Mouse (Mus musculus) forebrain, embryonic 11.5 days (tissue): Measurements from ENCODE around the gene Ivns1abp. TPM values are rescaled to one million over a fixed set of nuclear protein-coding genes. Genes with fewer than 3 reads are reported as not detected.

Source experiments
- ATAC-seq: fragments of 200-750 bp; cut with Nextera tagmentation; replicated peaks from 2 replicates; pipeline ENCODE4 v1.8.0; 2017; ENCODE audit warnings: moderate TSS enrichment; ENCODE audit not compliant: low FRiP score
- DNase-seq: peaks from one replicate; pipeline ENCODE4 v3.0.0-alpha.2; 2017; ENCODE audit warnings: low spot score
- H3K27ac ChIP-seq: fragments of 300-500 bp; sonication (generic); 2 replicates; pipeline ENCODE4 v1.5.1; 2014; ENCODE audit warnings: low read depth, low read length
- H3K27me3 ChIP-seq: fragments of 300-500 bp; sonication (generic); 2 replicates; pipeline ENCODE4 v1.6.1; 2014; ENCODE audit warnings: mild to moderate bottlenecking, low read length, mixed read lengths; ENCODE audit not compliant: control insufficient read depth, insufficient read depth
- H3K36me3 ChIP-seq: fragments of 300-500 bp; sonication (generic); 2 replicates; pipeline ENCODE4 v1.6.1; 2014; ENCODE audit warnings: mild to moderate bottlenecking, low read length, moderate library complexity, mixed read lengths; ENCODE audit not compliant: control insufficient read depth, insufficient read depth
- H3K4me1 ChIP-seq: fragments of 300-500 bp; sonication (generic); replicated peaks from 2 replicates; pipeline ENCODE4 v1.6.1; 2014; ENCODE audit warnings: low read length, mixed read lengths; ENCODE audit not compliant: control insufficient read depth, insufficient read depth
- H3K4me2 ChIP-seq: fragments of 300-500 bp; sonication (generic); 2 replicates; pipeline ENCODE4 v1.6.1; 2014; ENCODE audit warnings: low read depth, mild to moderate bottlenecking, low read length, moderate library complexity, mixed read lengths; ENCODE audit not compliant: severe bottlenecking
- H3K4me3 ChIP-seq: fragments of 300-500 bp; sonication (generic); 2 replicates; pipeline ENCODE4 v1.5.1; 2014; ENCODE audit warnings: low read depth, low read length
- H3K9ac ChIP-seq: fragments of 300-500 bp; sonication (generic); 2 replicates; pipeline ENCODE4 v1.6.1; 2014; ENCODE audit warnings: low read length
- H3K9me3 ChIP-seq: fragments of 300-500 bp; sonication (generic); 2 replicates; pipeline ENCODE4 v1.6.1; 2016; ENCODE audit warnings: low read length, mixed read lengths; ENCODE audit not compliant: control insufficient read depth
- WGBS: fragments of 180-500 bp; shearing (Covaris S2); extraction: QIAGEN DNeasy Blood & Tissue Kit; methylation state at CpG from one replicate; pipeline ENCODE4 v1.1.7; 2014; 5-methylcytosine and 5-hydroxymethylcytosine counted together
- polyA plus RNA-seq: library from polyadenylated mRNA; unstranded; fragments of >200 nt; fragmentation: Nextera tagmentation; extraction: Ambion mirVana; gene quantifications from 2 replicates; pipeline ENCODE4 v1.2.1, GENCODE M21; 2014

The Ivns1abp gene
- polyA plus RNA-seq, 1 experiment from 2014 or later = 472 TPM

DNA sequence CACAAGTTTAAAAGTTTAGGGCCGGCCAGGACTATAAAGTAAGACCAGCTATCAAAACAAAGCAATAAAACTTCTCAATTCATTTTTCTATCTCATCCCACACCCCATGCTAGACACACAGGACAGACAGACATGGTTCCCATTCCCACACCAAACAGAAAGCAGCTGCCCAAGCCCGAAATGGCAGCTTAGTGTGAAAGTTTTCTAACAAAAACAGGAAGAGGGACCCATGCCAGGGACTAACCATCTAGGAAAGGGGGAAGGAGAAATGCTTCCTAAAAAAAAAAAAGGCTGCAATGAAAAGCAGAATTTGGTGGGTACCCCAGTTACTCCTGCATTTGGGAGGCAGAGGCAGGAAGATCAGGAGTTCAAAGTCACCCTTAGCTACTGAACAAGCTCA lies 37.2 kb upstream of the Ivns1abp start:
- WGBS = 77% methylated on average over 2 of the region's 2 CpGs
- Histone ChIP-seq H3K27ac (no peak overlapping the region), H3K4me2 (no peak overlapping the region), H3K27me3 (no peaks in the 10 kb centered on the region), H3K36me3 (no peaks in the 10 kb centered on the region), H3K9ac (no peak overlapping the region), H3K4me3 (no peak overlapping the region), H3K4me1 (0 out of 2 replicates have a peak, but pooled peaks cover 1% of the 10 kb centered on the region), H3K9me3 (no peaks in the 10 kb centered on the region)
- ATAC-seq = no peak
- DNase-seq = no peak

DNA sequence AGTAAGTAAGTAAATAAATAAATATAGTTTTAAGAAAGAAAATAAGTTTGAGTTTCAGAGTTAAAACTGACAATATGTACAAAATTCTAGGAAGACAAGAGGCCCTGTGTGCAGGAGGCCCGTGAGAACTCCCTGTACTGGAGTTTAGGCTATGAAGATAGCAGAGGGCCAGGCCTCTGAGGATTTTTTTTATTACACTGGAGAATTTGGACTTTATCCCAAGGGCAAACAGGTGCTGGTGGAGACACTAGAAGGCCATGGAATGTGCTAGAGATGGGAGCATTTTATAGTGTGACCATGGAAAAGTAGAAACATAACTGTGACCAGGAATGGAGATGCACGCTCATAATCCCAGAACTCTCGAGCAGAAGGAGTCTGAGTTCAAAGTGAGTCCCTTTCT lies 36.5 kb upstream of the Ivns1abp start:
- H3K9me3 ChIP-seq = no peaks in the 10 kb centered on the region
- no peaks in the 10 kb centered on the region for H3K27me3 ChIP-seq
- DNase-seq = no peak
- H3K4me3 ChIP-seq = no peak overlapping the region
- ATAC-seq = no peak
- no peak overlapping the region for H3K27ac ChIP-seq
- no peak overlapping the region for H3K4me2 ChIP-seq
- H3K4me1 ChIP-seq = 0 out of 2 replicates have a peak, but pooled peaks cover 1% of the 10 kb centered on the region
- no peak overlapping the region for H3K9ac ChIP-seq
- 69% methylated on average over 3 of the region's 3 CpGs for WGBS
- H3K36me3 ChIP-seq = no peaks in the 10 kb centered on the region

- Histone ChIP-seq H3K36me3 (no peaks in the 10 kb centered on the region), H3K27ac (no peak overlapping the region), H3K9ac (no peak overlapping the region), H3K4me2 (no peak overlapping the region), H3K4me3 (no peak overlapping the region), H3K4me1 (0 out of 2 replicates have a peak, but pooled peaks cover 1% of the 10 kb centered on the region), H3K27me3 (no peaks in the 10 kb centered on the region), H3K9me3 (no peaks in the 10 kb centered on the region)
- WGBS = 38% methylated on average over 4 of the region's 4 CpGs
- DNase-seq (no peak), ATAC-seq (no peak)
These were observed 35.8 kb upstream of the Ivns1abp start for GRCm38 (mm10) chr1:151308508-151308907.

- 71% methylated on average over 5 of the region's 5 CpGs for WGBS
These were observed 33.8 kb upstream of the Ivns1abp start for GRCm38 (mm10) chr1:151310511-151310910.

DNA sequence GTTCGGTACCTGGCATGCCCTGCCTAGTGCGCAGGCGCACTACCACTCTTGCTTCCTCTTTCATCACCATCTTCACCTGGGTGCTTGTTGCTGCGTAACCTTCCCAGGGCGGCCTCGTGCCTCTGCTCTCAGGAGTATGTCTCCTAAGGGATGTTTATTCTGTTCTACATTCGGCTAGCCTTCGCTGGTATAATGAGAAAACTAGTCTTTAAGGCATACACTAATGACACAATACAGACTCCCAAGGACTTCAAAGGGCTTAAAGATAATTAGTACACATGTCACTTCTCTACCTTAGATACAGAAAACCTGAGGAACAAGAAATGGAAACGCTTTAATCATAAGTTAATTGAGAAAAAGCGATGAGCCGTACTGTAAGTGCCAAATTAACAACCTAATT lies 32.9 kb upstream of the Ivns1abp start:
- H3K4me1 ChIP-seq = 0 out of 2 replicates have a peak, but pooled peaks cover 1% of the 10 kb centered on the region
- no peak overlapping the region for H3K4me3 ChIP-seq
- no peak overlapping the region for H3K4me2 ChIP-seq
- no peak for DNase-seq
- no peaks in the 10 kb centered on the region for H3K36me3 ChIP-seq
- no peaks in the 10 kb centered on the region for H3K27me3 ChIP-seq
- peak; percentile 75 for ATAC-seq
- no peaks in the 10 kb centered on the region for H3K9me3 ChIP-seq
- no peak overlapping the region for H3K9ac ChIP-seq
- WGBS = 72% methylated on average over 11 of the region's 11 CpGs
- H3K27ac ChIP-seq = no peak overlapping the region

More at GRCm38 (mm10) chr1:151310511-151310910, 33.8 kb upstream of the Ivns1abp start:
- ATAC-seq (no peak), DNase-seq (no peak)
- no peak overlapping the region for H3K27ac ChIP-seq
- H3K4me3 ChIP-seq = no peak overlapping the region
- no peak overlapping the region for H3K9ac ChIP-seq
- 0 out of 2 replicates have a peak, but pooled peaks cover 1% of the 10 kb centered on the region for H3K4me1 ChIP-seq
- no peak overlapping the region for H3K4me2 ChIP-seq
- no peaks in the 10 kb centered on the region for H3K36me3 ChIP-seq
- H3K9me3 ChIP-seq = no peaks in the 10 kb centered on the region
- no peaks in the 10 kb centered on the region for H3K27me3 ChIP-seq

DNA sequence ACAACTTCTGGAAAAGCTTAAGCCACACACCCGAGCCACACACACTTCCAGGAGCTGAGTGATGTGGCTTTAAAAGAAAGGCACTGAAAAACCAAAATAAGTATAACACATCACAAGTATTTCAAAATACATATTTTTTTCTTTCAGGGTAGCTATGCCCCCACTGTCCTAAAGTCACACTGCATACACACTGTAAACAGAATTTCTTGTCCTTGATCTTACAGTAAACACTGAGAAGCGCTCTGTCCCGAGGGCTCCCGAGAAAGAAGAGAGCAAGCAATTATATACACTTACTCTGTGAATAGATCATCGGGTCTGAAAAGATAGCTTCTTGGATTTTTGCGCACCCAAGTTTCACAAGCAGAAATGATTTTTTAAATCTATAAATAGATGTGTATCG lies 25.0 kb upstream of the Ivns1abp start:
- DNase-seq = no peak
- no peaks in the 10 kb centered on the region for H3K4me1 ChIP-seq
- 92% methylated on average over 7 of the region's 7 CpGs for WGBS
- ATAC-seq = no peak
- no peak overlapping the region for H3K4me3 ChIP-seq
- H3K4me2 ChIP-seq = no peak overlapping the region
- no peak overlapping the region for H3K9ac ChIP-seq
- H3K9me3 ChIP-seq = no peaks in the 10 kb centered on the region
- H3K27ac ChIP-seq = no peak overlapping the region
- no peaks in the 10 kb centered on the region for H3K27me3 ChIP-seq
- no peaks in the 10 kb centered on the region for H3K36me3 ChIP-seq

- Histone ChIP-seq H3K9ac (no peak overlapping the region), H3K9me3 (no peaks in the 10 kb centered on the region)
These were observed 23.9 kb upstream of the Ivns1abp start for GRCm38 (mm10) chr1:151320408-151320807.

DNA sequence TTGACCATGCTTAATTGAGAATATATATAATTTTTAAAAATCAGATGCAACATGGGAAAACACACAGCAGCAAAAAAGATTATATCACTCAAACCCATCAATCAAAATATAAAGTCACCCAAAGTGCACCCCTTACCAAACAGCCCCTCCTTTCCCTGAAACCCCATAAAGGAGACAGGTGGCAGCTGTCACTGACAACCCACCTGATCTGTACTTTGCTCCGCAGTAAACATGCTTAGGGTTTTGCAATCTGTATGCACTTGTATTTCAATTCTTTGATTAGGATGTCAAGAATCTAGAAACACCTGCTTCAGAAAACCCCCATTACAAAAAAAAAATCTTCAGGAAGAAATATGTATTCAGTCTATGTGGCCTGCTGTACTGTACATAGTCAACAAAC lies 18.9 kb upstream of the Ivns1abp start:
- Histone ChIP-seq H3K4me3 (no peak overlapping the region), H3K9me3 (no peaks in the 10 kb centered on the region), H3K4me1 (no peaks in the 10 kb centered on the region), H3K4me2 (no peak overlapping the region), H3K36me3 (no peaks in the 10 kb centered on the region), H3K9ac (no peak overlapping the region), H3K27me3 (no peaks in the 10 kb centered on the region), H3K27ac (no peak overlapping the region)
- DNase-seq (no peak), ATAC-seq (no peak)
- WGBS = 95% methylated on average over 1 of the region's 1 CpGs

More at GRCm38 (mm10) chr1:151320408-151320807, 23.9 kb upstream of the Ivns1abp start:
- no peak for ATAC-seq
- H3K4me1 ChIP-seq = no peaks in the 10 kb centered on the region
- H3K27me3 ChIP-seq = no peaks in the 10 kb centered on the region
- H3K4me2 ChIP-seq = no peak overlapping the region
- H3K4me3 ChIP-seq = no peak overlapping the region
- DNase-seq = no peak
- no peak overlapping the region for H3K27ac ChIP-seq
- 68% methylated on average over 4 of the region's 4 CpGs for WGBS
- no peaks in the 10 kb centered on the region for H3K36me3 ChIP-seq

DNA sequence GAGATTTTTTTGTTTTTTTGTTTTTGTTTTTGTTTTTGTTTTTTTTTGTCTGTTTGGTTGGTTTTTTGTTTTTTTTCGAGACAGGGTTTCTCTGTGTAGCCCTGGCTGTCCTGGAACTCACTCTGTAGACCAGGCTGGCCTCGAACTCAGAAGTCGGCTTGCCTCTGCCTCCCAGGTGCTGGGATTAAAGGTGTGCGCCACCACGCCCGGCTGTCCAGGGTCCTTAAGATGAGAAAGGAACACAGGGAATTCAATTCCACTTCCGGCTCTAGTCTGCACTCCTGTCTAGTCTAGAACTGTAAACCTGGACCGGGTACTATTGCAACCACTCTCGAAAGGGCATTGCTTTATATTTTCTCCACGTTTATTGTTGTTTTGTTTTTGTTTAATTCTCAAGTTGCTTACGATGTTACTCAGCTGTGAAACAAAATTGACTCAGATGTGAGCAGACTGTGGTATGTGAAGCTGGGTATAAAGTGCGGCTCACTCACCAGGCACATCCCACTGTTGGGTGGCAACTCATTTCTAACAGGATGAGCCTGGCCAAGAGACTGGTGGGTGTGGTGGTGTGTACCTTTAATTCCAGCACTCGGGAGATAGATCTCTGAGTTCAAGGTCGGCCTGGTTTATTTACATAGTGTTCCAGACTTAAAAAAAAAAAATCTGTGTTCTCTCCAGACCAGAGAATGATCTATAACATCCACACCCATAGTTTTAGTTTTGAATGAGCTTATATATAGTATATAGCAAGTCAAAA lies 15.8 kb upstream of the Ivns1abp start:
- Histone ChIP-seq H3K9ac (no peak overlapping the region), H3K4me2 (no peak overlapping the region), H3K27ac (no peak overlapping the region), H3K36me3 (no peaks in the 10 kb centered on the region), H3K9me3 (no peaks in the 10 kb centered on the region), H3K4me3 (no peak overlapping the region), H3K27me3 (no peaks in the 10 kb centered on the region), H3K4me1 (no peaks in the 10 kb centered on the region)
- no peak for ATAC-seq
- no peak for DNase-seq
- 91% methylated on average over 14 of the region's 14 CpGs for WGBS
